Mouse (Mus musculus): ENCODE results near the gene Abhd6. TPM values are rescaled to one million over a fixed set of nuclear protein-coding genes. Genes with fewer than 3 reads are reported as not detected.

Gene Abhd6
- total and polyA plus RNA-seq, 3 experiments, result not detected

DNA sequence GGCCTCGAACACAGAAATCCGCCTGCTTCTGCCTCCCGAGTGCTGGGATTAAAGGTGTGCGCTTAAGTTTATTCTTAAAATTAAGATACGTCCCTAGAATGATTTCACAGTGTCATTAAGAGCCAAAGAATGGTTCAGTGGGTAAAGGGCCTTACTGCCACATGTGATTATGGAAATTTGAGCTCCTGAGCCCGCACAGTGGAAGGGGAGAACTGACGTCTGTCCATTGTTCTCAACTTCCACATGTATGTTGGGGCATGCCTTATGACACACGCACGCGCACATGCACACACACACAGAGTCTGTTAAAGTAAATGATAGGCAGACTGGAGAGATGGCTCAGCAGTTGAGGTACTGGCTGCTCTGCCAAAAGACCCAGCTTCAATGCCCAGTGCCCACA is 22.2 kb downstream of the Abhd6 start:
- Histone ChIP-seq H3K9me3 (replicated peaks; ENCODE audit: insufficient read depth, low read length) (no peaks in the 10 kb centered on the region), H3K27ac (ENCODE audit: control insufficient read depth, low read depth, low read length) (no peak overlapping the region)

DNA sequence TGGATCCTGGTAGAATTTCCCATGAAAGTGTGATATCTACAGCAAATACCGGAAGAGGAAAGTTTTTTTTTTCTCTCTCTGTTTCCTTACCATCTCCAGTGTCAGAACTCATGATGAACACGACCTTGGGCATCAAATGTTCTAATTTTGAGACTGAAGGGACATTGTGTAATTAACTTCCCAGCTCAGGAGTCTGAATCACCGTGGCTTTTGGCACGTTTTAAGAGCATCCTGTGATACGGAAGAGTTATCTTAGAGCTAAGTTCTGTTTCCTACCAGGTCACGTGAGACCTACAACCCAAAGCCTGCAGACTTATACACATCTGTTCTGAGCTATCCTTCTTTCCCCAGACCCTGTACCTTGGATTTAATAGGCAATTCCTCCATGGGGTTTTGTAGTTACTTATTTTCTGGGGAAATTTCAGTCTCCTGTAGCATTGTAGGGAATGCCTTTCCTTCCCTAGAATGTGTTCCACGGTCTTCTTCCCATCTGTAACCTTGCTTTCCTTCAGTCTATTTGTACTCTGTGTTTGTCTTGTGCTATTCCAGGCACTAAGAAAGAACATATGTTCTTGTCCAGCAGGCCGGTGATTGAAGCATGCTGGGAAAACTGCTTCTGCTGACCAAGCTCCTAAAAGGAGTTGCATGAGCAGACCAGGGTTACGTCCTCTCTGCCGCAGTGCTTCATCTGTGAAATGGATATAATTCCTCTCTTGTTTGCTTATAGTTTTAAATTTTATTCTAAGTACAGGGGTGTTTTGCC is 24.2 kb downstream of the Abhd6 start:
- H3K4me1 ChIP-seq (ENCODE audit: control insufficient read depth in 1 of 2, insufficient read depth in 2 of 2, low read length in 2 of 2), result no peaks in the 10 kb centered on the region
- no peaks in the 10 kb centered on the region for H3K9me3 ChIP-seq (replicated peaks; ENCODE audit: insufficient read depth, low read length)
- H3K4me3 ChIP-seq (ENCODE audit: control insufficient read depth in 1 of 2, insufficient read depth in 1 of 2, low read depth in 2 of 2, low read length in 2 of 2), result no peak overlapping the region
- H3K79me2 ChIP-seq (ENCODE audit: control insufficient read depth, insufficient read depth, low read length, poor library complexity), result no peaks in the 10 kb centered on the region
- no peaks in the 10 kb centered on the region for H3K36me3 ChIP-seq (ENCODE audit: control insufficient read depth in 1 of 2, insufficient read depth in 2 of 2, low read length in 2 of 2)
- no peak overlapping the region for H3K9ac ChIP-seq (ENCODE audit: control insufficient read depth, low read depth, low read length, poor library complexity, severe bottlenecking)
- TF ChIP-seq POLR2AphosphoS2 (IDR thresholded peaks at IDR 0.05; ENCODE audit: low read length), result no peak
- TF ChIP-seq HCFC1 (IDR thresholded peaks at IDR 0.05; ENCODE audit: low read depth, low read length), result no peak
- peak; percentile 21; the same call in 1 of the 2 replicates for TF ChIP-seq BHLHE40 (IDR thresholded peaks at IDR 0.05; ENCODE audit: borderline replicate concordance, low read depth, low read length)
- TF ChIP-seq TCF12 (IDR thresholded peaks at IDR 0.05; ENCODE audit: low read depth, low read length), result no peak
- peak; percentile 64; the same call in 1 of the 2 replicates for TF ChIP-seq USF1 (IDR thresholded peaks at IDR 0.05; ENCODE audit: low read depth, low read length)
- TF ChIP-seq NELFE (IDR thresholded peaks at IDR 0.05; ENCODE audit: low read depth, low read length), result no peak
- TF ChIP-seq RAD21 (IDR thresholded peaks at IDR 0.05; ENCODE audit: low read depth, low read length), result no peak
- TF ChIP-seq MXI1 (IDR thresholded peaks at IDR 0.05; ENCODE audit: low read depth, low read length), result no peak
- TF ChIP-seq ZMIZ1 (IDR thresholded peaks at IDR 0.05; ENCODE audit: low read depth, low read length), result no peak
- no peak for TF ChIP-seq POLR2AphosphoS5 (IDR thresholded peaks at IDR 0.05; ENCODE audit: borderline replicate concordance, low read depth, low read length)
- no peak for TF ChIP-seq CTCF (IDR thresholded peaks at IDR 0.05 in 2 of 3, conservative IDR thresholded peaks at IDR 0.05 in 1 of 3; ENCODE audit: control insufficient read depth in 1 of 3, insufficient read depth in 1 of 3, low read depth in 2 of 3, low read length in 3 of 3, poor library complexity in 1 of 3, severe bottlenecking in 1 of 3)
- TF ChIP-seq ELF1 (IDR thresholded peaks at IDR 0.05; ENCODE audit: low read depth, low read length), result no peak
- no peak for TF ChIP-seq USF2 (IDR thresholded peaks at IDR 0.05; ENCODE audit: borderline replicate concordance in 1 of 2, insufficient read depth in 1 of 2, low read depth in 1 of 2, low read length in 2 of 2)
- H3K27ac ChIP-seq (ENCODE audit: control insufficient read depth, low read depth, low read length), result no peak overlapping the region
- DNase-seq (ENCODE audit: low read depth, low spot score), result no peak
- peaks cover 0 to 5% of the 10 kb centered on the region in 2 experiments; a peak in 2 of 4 replicates for H3K27me3 ChIP-seq (ENCODE audit: control insufficient read depth in 1 of 2, insufficient read depth in 2 of 2, low read length in 2 of 2)

More for the DNA sequence above, 22.2 kb downstream of the Abhd6 start:
- no peak for DNase-seq (ENCODE audit: low read depth, low spot score)
- no peaks in the 10 kb centered on the region for H3K79me2 ChIP-seq (ENCODE audit: control insufficient read depth, insufficient read depth, low read length, poor library complexity)
- no peak overlapping the region for H3K4me3 ChIP-seq (ENCODE audit: control insufficient read depth in 1 of 2, insufficient read depth in 1 of 2, low read depth in 2 of 2, low read length in 2 of 2)
- peaks cover 0 to 4% of the 10 kb centered on the region in 2 experiments; a peak in 2 of 4 replicates for H3K27me3 ChIP-seq (ENCODE audit: control insufficient read depth in 1 of 2, insufficient read depth in 2 of 2, low read length in 2 of 2)
- no peaks in the 10 kb centered on the region for H3K4me1 ChIP-seq (ENCODE audit: control insufficient read depth in 1 of 2, insufficient read depth in 2 of 2, low read length in 2 of 2)
- TF ChIP-seq USF1 (IDR thresholded peaks at IDR 0.05; ENCODE audit: low read depth, low read length) (no peak), ZMIZ1 (IDR thresholded peaks at IDR 0.05; ENCODE audit: low read depth, low read length) (no peak), E2F4 (IDR thresholded peaks at IDR 0.05; ENCODE audit: borderline replicate concordance, low read depth, low read length) (no peak), TBP (IDR thresholded peaks at IDR 0.05; ENCODE audit: low read depth, low read length) (no peak), ZNF384 (IDR thresholded peaks at IDR 0.05; ENCODE audit: low read depth, low read length) (no peak), CHD1 (IDR thresholded peaks at IDR 0.05; ENCODE audit: low read depth, low read length) (no peak), MEF2A (IDR thresholded peaks at IDR 0.05; ENCODE audit: extremely low read depth, insufficient replicate concordance, low read depth, low read length, poor library complexity, severe bottlenecking) (no peak), SIN3A (IDR thresholded peaks at IDR 0.05; ENCODE audit: low read length) (no peak), TAL1 (IDR thresholded peaks at IDR 0.05; ENCODE audit: low read length) (no peak), UBTF (IDR thresholded peaks at IDR 0.05; ENCODE audit: borderline replicate concordance, insufficient read depth, low read depth, low read length) (no peak), CHD2 (IDR thresholded peaks at IDR 0.05; ENCODE audit: low read length) (no peak)
- no peak overlapping the region for H3K9ac ChIP-seq (ENCODE audit: control insufficient read depth, low read depth, low read length, poor library complexity, severe bottlenecking)
- no peaks in the 10 kb centered on the region for H3K36me3 ChIP-seq (ENCODE audit: control insufficient read depth in 1 of 2, insufficient read depth in 2 of 2, low read length in 2 of 2)
